Mouse (Mus musculus) intestine, postnatal 0 days (tissue): Measurements from ENCODE around the gene Pabpc6. TPM values are rescaled to one million over a fixed set of nuclear protein-coding genes. Genes with fewer than 3 reads are reported as not detected.

Source experiments
- ATAC-seq: fragments of 200-750 bp; cut with Nextera tagmentation; 2 replicates; pipeline ENCODE4 v1.8.0; 2017; ENCODE audit warnings: mild to moderate bottlenecking, moderate TSS enrichment, moderate library complexity
- H3K27ac ChIP-seq: fragments of 300-500 bp; sonication (generic); 2 replicates; pipeline ENCODE4 v1.5.1; 2014; ENCODE audit warnings: mild to moderate bottlenecking, low read depth, low read length, moderate library complexity
- H3K27me3 ChIP-seq: fragments of 300-500 bp; sonication (generic); replicated peaks from 2 replicates; pipeline ENCODE4 v1.6.1; 2014; ENCODE audit warnings: low read length, mixed read lengths; ENCODE audit not compliant: control insufficient read depth, insufficient read depth
- H3K36me3 ChIP-seq: fragments of 300-500 bp; sonication (generic); 2 replicates; pipeline ENCODE4 v1.6.1; 2014; ENCODE audit warnings: mild to moderate bottlenecking, moderate library complexity; ENCODE audit not compliant: control insufficient read depth, insufficient read depth
- H3K4me1 ChIP-seq: fragments of 300-500 bp; sonication (generic); replicated peaks from 2 replicates; pipeline ENCODE4 v1.6.1; 2014; ENCODE audit warnings: antibody characterized with exemption, low read length, mixed read lengths; ENCODE audit not compliant: control insufficient read depth, insufficient read depth
- H3K4me2 ChIP-seq: fragments of 300-500 bp; sonication (generic); replicated peaks from 2 replicates; pipeline ENCODE4 v1.6.1; 2014; ENCODE audit warnings: low read depth, mild to moderate bottlenecking, moderate library complexity
- H3K4me3 ChIP-seq: fragments of 300-500 bp; sonication (generic); 2 replicates; pipeline ENCODE4 v1.5.1; 2014; ENCODE audit warnings: low read depth, low read length
- H3K9ac ChIP-seq: fragments of 300-500 bp; sonication (generic); 2 replicates; pipeline ENCODE4 v1.6.1; 2014; ENCODE audit warnings: mild to moderate bottlenecking, low read depth, low read length
- H3K9me3 ChIP-seq: fragments of 300-500 bp; sonication (generic); 2 replicates; pipeline ENCODE4 v1.6.1; 2016; ENCODE audit warnings: mixed run types; ENCODE audit not compliant: control insufficient read depth
- CTCF ChIP-seq: sonication (generic); IDR thresholded peaks from 2 replicates; pipeline ENCODE4 v1.5.1; 2016; ENCODE audit warnings: low read depth, mild to moderate bottlenecking, control low read depth, antibody characterized with exemption, moderate library complexity
- WGBS: fragments of 180-500 bp; shearing (Covaris S2); extraction: QIAGEN DNeasy Blood & Tissue Kit; methylation state at CpG from one replicate; pipeline ENCODE4 v1.1.7; 2014; 5-methylcytosine and 5-hydroxymethylcytosine counted together
- polyA plus RNA-seq: library from polyadenylated mRNA; unstranded; fragments of >200 nt; fragmentation: Nextera tagmentation; extraction: Ambion mirVana; gene quantifications from 2 replicates; pipeline ENCODE4 v1.2.1, GENCODE M21; 2015

The Pabpc6 gene
- polyA plus RNA-seq, result not detected in 2 replicates

GRCm38 (mm10) chr17:9669283-9669905, at the start of gene Pabpc6:
Gene Pabpc6, minus strand, starts transcription at chr17:9669717.
- TF ChIP-seq CTCF, result no peak
- Histone ChIP-seq H3K36me3 (no peaks in the 10 kb centered on the region), H3K9ac (no peak within 1 kb of the TSS), H3K4me2 (no peak within 1 kb of the TSS), H3K9me3 (no peaks in the 10 kb centered on the region), H3K27ac (no peak within 1 kb of the TSS), H3K27me3 (no peaks in the 10 kb centered on the region), H3K4me3 (no peak within 1 kb of the TSS), H3K4me1 (no peaks in the 10 kb centered on the region)
- ATAC-seq, result no peak
- 90% methylated on average over 36 of the region's 36 CpGs for WGBS

GRCm38 (mm10) chr17:9710910-9711309, 41.4 kb upstream of the Pabpc6 start:
- H3K9ac ChIP-seq, result no peak overlapping the region
- ATAC-seq, result no peak
- no peak overlapping the region for H3K4me2 ChIP-seq
- H3K36me3 ChIP-seq, result no peaks in the 10 kb centered on the region
- no peak for TF ChIP-seq CTCF
- H3K4me1 ChIP-seq, result no peaks in the 10 kb centered on the region
- H3K27ac ChIP-seq, result no peak overlapping the region
- H3K9me3 ChIP-seq, result no peaks in the 10 kb centered on the region
- no peak overlapping the region for H3K4me3 ChIP-seq
- 82% methylated on average over 6 of the region's 6 CpGs for WGBS
- no peaks in the 10 kb centered on the region for H3K27me3 ChIP-seq

- 84% methylated on average over 3 of the region's 3 CpGs for WGBS
- Histone ChIP-seq H3K4me1 (no peaks in the 10 kb centered on the region), H3K36me3 (no peaks in the 10 kb centered on the region), H3K27me3 (no peaks in the 10 kb centered on the region), H3K9me3 (no peaks in the 10 kb centered on the region), H3K9ac (no peak overlapping the region), H3K4me3 (no peak overlapping the region), H3K27ac (no peak overlapping the region), H3K4me2 (no peak overlapping the region)
- TF ChIP-seq CTCF, result no peak
- ATAC-seq, result no peak
These were observed 39.4 kb upstream of the Pabpc6 start for GRCm38 (mm10) chr17:9708888-9709287.

GRCm38 (mm10) chr17:9707356-9707755, 37.8 kb upstream of the Pabpc6 start:
- Histone ChIP-seq H3K27ac (no peak overlapping the region), H3K4me3 (no peak overlapping the region), H3K36me3 (no peaks in the 10 kb centered on the region), H3K9me3 (no peaks in the 10 kb centered on the region), H3K27me3 (no peaks in the 10 kb centered on the region), H3K4me2 (no peak overlapping the region), H3K9ac (no peak overlapping the region), H3K4me1 (no peaks in the 10 kb centered on the region)
- 68% methylated on average over 1 of the region's 1 CpGs for WGBS
- no peak for ATAC-seq
- TF ChIP-seq CTCF, result no peak

- Histone ChIP-seq H3K4me3 (no peak overlapping the region), H3K4me2 (no peak overlapping the region), H3K27ac (no peak overlapping the region), H3K4me1 (no peaks in the 10 kb centered on the region), H3K27me3 (no peaks in the 10 kb centered on the region), H3K9me3 (no peaks in the 10 kb centered on the region), H3K36me3 (no peaks in the 10 kb centered on the region), H3K9ac (no peak overlapping the region)
- 67% methylated on average over 7 of the region's 7 CpGs for WGBS
- no peak for TF ChIP-seq CTCF
- no peak for ATAC-seq
These were observed 28.2 kb upstream of the Pabpc6 start for GRCm38 (mm10) chr17:9697763-9698162.

- Histone ChIP-seq H3K27ac (no peak overlapping the region), H3K9ac (no peak overlapping the region), H3K27me3 (no peaks in the 10 kb centered on the region), H3K9me3 (no peaks in the 10 kb centered on the region), H3K4me3 (no peak overlapping the region), H3K4me1 (no peaks in the 10 kb centered on the region), H3K36me3 (no peaks in the 10 kb centered on the region), H3K4me2 (no peak overlapping the region)
- WGBS, result 54% methylated on average over 4 of the region's 4 CpGs
- no peak for TF ChIP-seq CTCF
- no peak for ATAC-seq
These were observed 21.7 kb upstream of the Pabpc6 start for GRCm38 (mm10) chr17:9691251-9691650.
